Mouse (Mus musculus): Measurements from ENCODE around the gene Mapk8. TPM values are rescaled to one million over a fixed set of nuclear protein-coding genes. Genes with fewer than 3 reads are reported as not detected.
A peak's percentile ranks its signal among the peaks of the same experiment; 100 is the strongest.
"Not testable (repeated sequence)": the region's sequence is repeated elsewhere in the genome, so short reads cannot be mapped to it uniquely, and the experiment has no call there.

The Mapk8 gene
- polyA plus RNA-seq, 1 experiment from 2014 or later: 13.1 TPM

GRCm38 (mm10) chr14:33463658-33464057, 16.7 kb upstream of the Mapk8 start:
- 59% methylated on average over 3 of the region's 3 CpGs for WGBS
- DNase-seq (ENCODE audit: low spot score) (no peak), ATAC-seq (ENCODE audit: low read depth) (no peak)
- Histone ChIP-seq H3K4me2 (ENCODE audit: low read depth, low read length) (no peak overlapping the region), H3K4me1 (ENCODE audit: control insufficient read depth, insufficient read depth, low read length) (peaks cover 8% of the 10 kb centered on the region; the same call in 1 of the 2 replicates), H3K9me3 (ENCODE audit: control insufficient read depth, low read length) (no peaks in the 10 kb centered on the region), H3K36me3 (ENCODE audit: control insufficient read depth, insufficient read depth, low read length) (no peaks in the 10 kb centered on the region), H3K27ac (replicated peaks; ENCODE audit: low read depth, low read length) (no peak overlapping the region), H3K9ac (ENCODE audit: low read depth, low read length) (no peak overlapping the region), H3K4me3 (ENCODE audit: low read depth, low read length) (no peak overlapping the region), H3K27me3 (replicated peaks; ENCODE audit: control insufficient read depth, insufficient read depth, low read length) (no peaks in the 10 kb centered on the region)

DNA sequence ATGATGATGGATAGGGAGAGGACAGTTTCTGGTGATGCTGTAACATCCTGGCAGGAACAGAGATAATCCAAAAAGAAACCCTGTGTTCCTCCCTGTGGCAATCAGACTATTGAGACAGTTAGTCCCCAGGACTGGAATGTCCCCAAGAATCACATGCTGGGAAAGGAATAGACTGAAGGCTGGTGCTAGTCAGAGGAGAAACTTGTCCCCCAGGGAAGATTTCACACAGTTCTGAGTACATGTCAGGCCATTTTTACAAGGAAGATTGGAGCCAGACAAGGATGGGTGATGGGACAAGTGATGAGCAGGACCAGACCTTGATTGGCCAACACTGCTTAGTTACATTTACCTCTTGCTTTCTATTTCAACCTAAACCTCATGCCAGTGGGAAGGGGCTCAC, 3.4 kb upstream of the Mapk8 start:
- ATAC-seq (ENCODE audit: low read depth): no peak

DNA sequence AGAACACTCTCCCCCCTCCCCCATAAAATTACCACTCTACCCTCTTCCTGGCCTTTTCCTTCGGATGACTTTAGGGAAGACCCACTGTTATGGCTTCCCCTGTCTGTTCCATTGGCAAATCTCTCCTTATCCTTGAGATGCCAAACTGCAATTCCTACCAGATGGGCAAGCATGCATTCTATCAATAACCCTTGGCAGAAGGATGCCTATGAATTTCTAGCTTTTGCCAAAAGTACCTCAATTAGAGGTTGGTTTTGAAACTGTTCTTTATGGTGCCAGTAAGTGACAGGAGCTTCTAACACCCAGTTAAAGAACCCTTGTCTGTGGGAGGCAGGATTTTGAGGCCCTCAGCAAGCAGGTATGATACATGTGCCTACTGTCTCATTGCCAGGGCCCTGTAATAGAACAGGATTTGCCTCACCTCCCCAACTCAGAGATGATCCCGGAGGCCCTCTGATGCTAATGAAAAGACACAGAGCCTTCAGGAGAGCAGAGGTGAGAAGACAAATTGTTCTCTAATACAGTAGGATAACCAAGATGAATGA, 2.4 kb upstream of the Mapk8 start:
- 0 out of 2 replicates have a peak, but pooled peaks cover 6% of the 10 kb centered on the region for H3K27me3 ChIP-seq (replicated peaks; ENCODE audit: control insufficient read depth, insufficient read depth, low read length)
- peaks cover 9% of the 10 kb centered on the region for H3K4me1 ChIP-seq (ENCODE audit: control insufficient read depth, insufficient read depth, low read length)
- H3K4me2 ChIP-seq (ENCODE audit: low read depth, low read length): no peak overlapping the region
- no peak overlapping the region for H3K9ac ChIP-seq (ENCODE audit: low read depth, low read length)
- no peak overlapping the region for H3K27ac ChIP-seq (replicated peaks; ENCODE audit: low read depth, low read length)
- H3K9me3 ChIP-seq (ENCODE audit: control insufficient read depth, low read length): no peaks in the 10 kb centered on the region
- ATAC-seq (ENCODE audit: low read depth) (no peak), DNase-seq (ENCODE audit: low spot score) (no peak)
- WGBS: 80% methylated on average over 2 of the region's 2 CpGs
- H3K36me3 ChIP-seq (ENCODE audit: control insufficient read depth, insufficient read depth, low read length): no peaks in the 10 kb centered on the region
- no peak overlapping the region for H3K4me3 ChIP-seq (ENCODE audit: low read depth, low read length)

More for the DNA sequence above, 3.4 kb upstream of the Mapk8 start:
- no peak overlapping the region for H3K27ac ChIP-seq (replicated peaks; ENCODE audit: low read depth, low read length)
- H3K4me2 ChIP-seq (ENCODE audit: low read depth, low read length): no peak overlapping the region
- no peak for DNase-seq (ENCODE audit: low spot score)
- peaks cover 7% of the 10 kb centered on the region for H3K4me1 ChIP-seq (ENCODE audit: control insufficient read depth, insufficient read depth, low read length)
- H3K36me3 ChIP-seq (ENCODE audit: control insufficient read depth, insufficient read depth, low read length): no peaks in the 10 kb centered on the region
- no peaks in the 10 kb centered on the region for H3K9me3 ChIP-seq (ENCODE audit: control insufficient read depth, low read length)
- no peak overlapping the region for H3K9ac ChIP-seq (ENCODE audit: low read depth, low read length)
- H3K27me3 ChIP-seq (replicated peaks; ENCODE audit: control insufficient read depth, insufficient read depth, low read length): 0 out of 2 replicates have a peak, but pooled peaks cover 6% of the 10 kb centered on the region
- no peak overlapping the region for H3K4me3 ChIP-seq (ENCODE audit: low read depth, low read length)

GRCm38 (mm10) chr14:33448276-33448675, 1.3 kb upstream of the Mapk8 start:
- 74% methylated on average over 4 of the region's 4 CpGs for WGBS
- Histone ChIP-seq H3K27ac (replicated peaks; ENCODE audit: low read depth, low read length) (no peak overlapping the region), H3K4me3 (ENCODE audit: low read depth, low read length) (no peak overlapping the region), H3K9ac (ENCODE audit: low read depth, low read length) (no peak overlapping the region), H3K27me3 (replicated peaks; ENCODE audit: control insufficient read depth, insufficient read depth, low read length) (0 out of 2 replicates have a peak, but pooled peaks cover 6% of the 10 kb centered on the region), H3K36me3 (ENCODE audit: control insufficient read depth, insufficient read depth, low read length) (no peaks in the 10 kb centered on the region), H3K4me2 (ENCODE audit: low read depth, low read length) (no peak overlapping the region), H3K9me3 (ENCODE audit: control insufficient read depth, low read length) (no peaks in the 10 kb centered on the region), H3K4me1 (ENCODE audit: control insufficient read depth, insufficient read depth, low read length) (peaks cover 9% of the 10 kb centered on the region)
- DNase-seq (ENCODE audit: low spot score) (no peak), ATAC-seq (ENCODE audit: low read depth) (no peak)

GRCm38 (mm10) chr14:33446561-33447023, 366 bp downstream of the Mapk8 start:
- Histone ChIP-seq H3K4me1 (ENCODE audit: control insufficient read depth, insufficient read depth, low read length) (peaks cover 9% of the 10 kb centered on the region), H3K36me3 (ENCODE audit: control insufficient read depth, insufficient read depth, low read length) (no peaks in the 10 kb centered on the region), H3K4me2 (ENCODE audit: low read depth, low read length) (peak overlapping the region; percentile 59), H3K4me3 (ENCODE audit: low read depth, low read length) (peak overlapping the region; percentile 93), H3K9me3 (ENCODE audit: control insufficient read depth, low read length) (no peaks in the 10 kb centered on the region), H3K9ac (ENCODE audit: low read depth, low read length) (peak overlapping the region; percentile 94), H3K27ac (replicated peaks; ENCODE audit: low read depth, low read length) (peak overlapping the region; percentile 92), H3K27me3 (replicated peaks; ENCODE audit: control insufficient read depth, insufficient read depth, low read length) (0 out of 2 replicates have a peak, but pooled peaks cover 6% of the 10 kb centered on the region)
- under 1% methylated on average over 31 of the region's 72 CpGs for WGBS
- peak; percentile 70 for ATAC-seq (ENCODE audit: low read depth)
- peak; percentile 34 for DNase-seq (ENCODE audit: low spot score)

DNA sequence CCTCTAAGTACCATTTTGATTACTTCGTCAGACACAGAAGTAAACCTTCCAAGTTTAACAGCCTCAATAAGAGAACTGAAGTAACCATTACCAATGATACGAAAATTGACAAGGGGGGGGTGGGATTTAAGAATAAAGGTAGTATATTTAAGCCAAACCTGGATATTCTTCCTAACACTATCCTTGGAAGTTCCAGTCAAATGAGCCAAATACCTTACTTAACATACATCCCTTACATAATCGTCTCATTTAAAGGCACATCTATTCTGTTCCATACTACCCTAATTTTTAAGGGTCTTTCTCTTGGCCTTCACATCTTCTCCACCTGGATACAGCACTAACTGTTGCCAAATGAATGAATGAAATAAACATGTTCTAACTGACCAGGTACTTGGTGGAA, 996 bp downstream of the Mapk8 start:
- H3K9ac ChIP-seq (ENCODE audit: low read depth, low read length): peak overlapping the region; percentile 94
- no peak for DNase-seq (ENCODE audit: low spot score)
- no peak for ATAC-seq (ENCODE audit: low read depth)
- no peaks in the 10 kb centered on the region for H3K36me3 ChIP-seq (ENCODE audit: control insufficient read depth, insufficient read depth, low read length)
- 37% methylated on average over 3 of the region's 3 CpGs for WGBS
- H3K27ac ChIP-seq (replicated peaks; ENCODE audit: low read depth, low read length): no peak overlapping the region
- no peaks in the 10 kb centered on the region for H3K9me3 ChIP-seq (ENCODE audit: control insufficient read depth, low read length)
- H3K4me1 ChIP-seq (ENCODE audit: control insufficient read depth, insufficient read depth, low read length): peaks cover 9% of the 10 kb centered on the region
- H3K4me2 ChIP-seq (ENCODE audit: low read depth, low read length): peak overlapping the region; percentile 59
- H3K27me3 ChIP-seq (replicated peaks; ENCODE audit: control insufficient read depth, insufficient read depth, low read length): 0 out of 2 replicates have a peak, but pooled peaks cover 6% of the 10 kb centered on the region
- H3K4me3 ChIP-seq (ENCODE audit: low read depth, low read length): peak overlapping the region; percentile 93

DNA sequence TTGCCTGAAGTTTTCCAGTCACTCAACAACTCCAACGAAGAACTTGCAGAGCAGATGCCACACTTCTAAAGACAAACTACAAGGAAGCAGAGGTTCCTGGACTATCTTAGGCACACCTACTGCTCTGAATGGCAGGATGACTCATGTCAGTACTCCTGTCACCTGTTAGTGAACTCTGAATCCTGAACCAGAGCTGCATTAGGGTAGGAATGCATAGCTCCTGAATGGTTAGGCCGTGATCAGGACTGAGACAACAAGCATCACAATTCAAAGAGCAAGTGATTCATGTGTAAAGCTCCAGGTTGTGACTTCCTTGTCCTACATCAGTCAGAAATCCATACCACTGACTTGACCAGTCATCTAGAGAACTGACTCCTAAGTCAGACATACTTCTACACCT, 3.2 kb downstream of the Mapk8 start:
- 90% methylated on average over 2 of the region's 2 CpGs for WGBS
- ATAC-seq (ENCODE audit: low read depth) (no peak), DNase-seq (ENCODE audit: low spot score) (no peak)
- Histone ChIP-seq H3K4me1 (ENCODE audit: control insufficient read depth, insufficient read depth, low read length) (peaks cover 9% of the 10 kb centered on the region), H3K9ac (ENCODE audit: low read depth, low read length) (no peak overlapping the region), H3K27ac (replicated peaks; ENCODE audit: low read depth, low read length) (no peak overlapping the region), H3K9me3 (ENCODE audit: control insufficient read depth, low read length) (no peaks in the 10 kb centered on the region), H3K4me3 (ENCODE audit: low read depth, low read length) (no peak overlapping the region), H3K4me2 (ENCODE audit: low read depth, low read length) (no peak overlapping the region), H3K36me3 (ENCODE audit: control insufficient read depth, insufficient read depth, low read length) (no peaks in the 10 kb centered on the region), H3K27me3 (replicated peaks; ENCODE audit: control insufficient read depth, insufficient read depth, low read length) (0 out of 2 replicates have a peak, but pooled peaks cover 1% of the 10 kb centered on the region)

- H3K27ac ChIP-seq (replicated peaks; ENCODE audit: low read depth, low read length); H3K36me3 ChIP-seq (ENCODE audit: control insufficient read depth, insufficient read depth, low read length); DNase-seq (ENCODE audit: low spot score); H3K27me3 ChIP-seq (replicated peaks; ENCODE audit: control insufficient read depth, insufficient read depth, low read length); H3K9me3 ChIP-seq (ENCODE audit: control insufficient read depth, low read length); H3K4me3 ChIP-seq (ENCODE audit: low read depth, low read length); ATAC-seq (ENCODE audit: low read depth); H3K4me1 ChIP-seq (ENCODE audit: control insufficient read depth, insufficient read depth, low read length); H3K9ac ChIP-seq (ENCODE audit: low read depth, low read length); H3K4me2 ChIP-seq (ENCODE audit: low read depth, low read length): not testable (repeated sequence)
- WGBS: 89% methylated on average over 4 of the region's 4 CpGs
These were observed 14.5 kb downstream of the Mapk8 start for GRCm38 (mm10) chr14:33432485-33432884.

DNA sequence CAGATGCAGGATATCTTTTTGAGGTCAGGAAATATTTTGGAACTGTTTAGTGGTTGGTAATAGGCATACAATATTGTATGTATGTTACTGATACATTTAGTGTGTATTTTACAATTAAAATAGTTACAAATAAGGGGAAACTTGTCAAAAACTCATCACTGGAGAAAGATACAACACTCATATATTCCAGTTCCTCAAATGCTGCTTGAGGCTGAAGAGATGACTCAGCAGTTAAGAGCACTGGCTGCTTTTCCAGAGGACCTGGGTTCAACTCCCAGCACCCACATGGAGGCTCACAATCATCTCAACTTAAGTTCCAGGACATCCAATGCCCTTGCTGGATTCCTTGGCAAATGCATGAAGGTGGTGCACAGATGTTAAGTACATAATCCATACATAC, 22.8 kb downstream of the Mapk8 start:
- ATAC-seq (ENCODE audit: low read depth) (no peak), DNase-seq (ENCODE audit: low spot score) (no peak)
- Histone ChIP-seq H3K27me3 (replicated peaks; ENCODE audit: control insufficient read depth, insufficient read depth, low read length) (no peaks in the 10 kb centered on the region), H3K27ac (replicated peaks; ENCODE audit: low read depth, low read length) (no peak overlapping the region; the same call in 1 of the 2 replicates), H3K4me2 (ENCODE audit: low read depth, low read length) (no peak overlapping the region), H3K4me3 (ENCODE audit: low read depth, low read length) (no peak overlapping the region), H3K4me1 (ENCODE audit: control insufficient read depth, insufficient read depth, low read length) (no peaks in the 10 kb centered on the region), H3K9ac (ENCODE audit: low read depth, low read length) (no peak overlapping the region), H3K36me3 (ENCODE audit: control insufficient read depth, insufficient read depth, low read length) (no peaks in the 10 kb centered on the region), H3K9me3 (ENCODE audit: control insufficient read depth, low read length) (no peaks in the 10 kb centered on the region; the same call in 1 of the 2 replicates)
